15 mouse cellular contexts compared by ENCODE assay signal in genomic region chr5:107894676-107895075, GRCm38 (mm10). TPM values are rescaled to one million over a fixed set of nuclear protein-coding genes. Genes with fewer than 3 reads are reported as not detected.
DNase-seq lines count a peak whose midpoint lies in the region.
"Had no signal": no experiment of that assay in that cellular context is flagged by ENCODE, and none has a peak within 500 bp of the region (broad histone marks: within the 10 kb centered on the region; RNA-seq: fewer than 3 reads in every experiment).

No protein-coding gene starts in this region.

- DNase-seq in adrenal gland, postnatal 14 days, result peak; percentile 40
- no peak for DNase-seq in adrenal gland, postnatal 25 days
- peak; percentile 26 to 57 for DNase-seq in heart, postnatal 10 days
- DNase-seq in heart, adult 9 months (ENCODE audit: low spot score in 2 of 2), result no peak
- DNase-seq in testis, postnatal 14 days (ENCODE audit: low spot score), result peak; percentile 43
- DNase-seq in testis, postnatal 10 days (ENCODE audit: low spot score), result no peak
- DNase-seq: cerebellum, adult 11 months; cerebellum, adult 2 months; cerebellum, adult 9-11 months; cerebellum, postnatal 25 days; forebrain, postnatal 0 days; gastrocnemius, postnatal 10 days; heart, adult 11 months; kidney, adult 11 months; kidney, adult 8-10 months had no signal

- intact Hi-C loops in heart, postnatal 10 days (cut with DNase I), result loop anchor here (5.0 kb wide), 1 partner anchor 212 kb away; no protein-coding TSS in a partner anchor

RNA-seq across cellular contexts. Expression of gene Rpl5, which starts 5.6 kb away (rescaled TPM):
- 63.2 and 72.3 TPM in 2 replicates for total RNA-seq in adrenal gland, postnatal 14 days (2021)
- 71.3 and 77.7 TPM in 2 replicates for total RNA-seq in adrenal gland, postnatal 25 days (2021)
- 10 to 100 TPM; 54.4 to 56.2 TPM for total RNA-seq in heart, postnatal 10 days (2021)

RNA-seq across cellular contexts. Expression of gene Evi5, which starts 19.8 kb away (rescaled TPM):
- total RNA-seq in adrenal gland, postnatal 14 days (2021), result 53.6 and 55.9 TPM in 2 replicates
- 63.0 TPM in 2 replicates for total RNA-seq in adrenal gland, postnatal 25 days (2021)
- total RNA-seq in heart, postnatal 10 days (2021), result 10 to 100 TPM; 38.8 to 39.6 TPM

Comparison
In these comparisons a context has a peak if more than half of its experiments do, and no peak if none do; other contexts are left out.
1. DNase-seq: peak in adrenal gland, postnatal 14 days (single experiment), heart, postnatal 10 days (2 of 2) and testis, postnatal 14 days (single experiment); none in adrenal gland, postnatal 25 days (single experiment), heart, adult 9 months (0 of 2) and testis, postnatal 10 days (single experiment).